Mouse (Mus musculus): ENCODE results near the gene Wdr18. TPM values are rescaled to one million over a fixed set of nuclear protein-coding genes. Genes with fewer than 3 reads are reported as not detected.

The Wdr18 gene
- polyA plus RNA-seq (2012; rRNA removed) = 29.6 and 40.8 TPM in 2 replicates

GRCm38 (mm10) chr10:79959847-79960601 lies at the start of gene Wdr18:
TSS of gene Wdr18 (plus strand) at chr10:79960152.
- DNase-seq (ENCODE audit: low read depth, low spot score) = peak; percentile 98
- WGBS = under 1% methylated on average over 61 of the region's 61 CpGs

GRCm38 (mm10) chr10:79910556-79910955 lies 49.4 kb upstream of the Wdr18 start, which contains the start of gene Gm26602:
TSS of gene Gm26602 (plus strand) at chr10:79910856.
- 94% methylated on average over 4 of the region's 4 CpGs for WGBS
- DNase-seq (ENCODE audit: low read depth, low spot score) = no peak

- DNase-seq (ENCODE audit: low read depth, low spot score) = no peak
- 72% methylated on average over 20 of the region's 20 CpGs for WGBS
These were observed 47.5 kb upstream of the Wdr18 start for GRCm38 (mm10) chr10:79912412-79912811.

GRCm38 (mm10) chr10:79914131-79914947 lies 45.6 kb upstream of the Wdr18 start:
- WGBS = 36% methylated on average over 11 of the region's 11 CpGs
- DNase-seq (ENCODE audit: low read depth, low spot score) = no peak

GRCm38 (mm10) chr10:79914948-79915596 lies 44.9 kb upstream of the Wdr18 start:
- no peak for DNase-seq (ENCODE audit: low read depth, low spot score)
- 21% methylated on average over 7 of the region's 7 CpGs for WGBS

- WGBS = 5% methylated on average over 8 of the region's 8 CpGs
- no peak for DNase-seq (ENCODE audit: low read depth, low spot score)
These were observed 43.9 kb upstream of the Wdr18 start for GRCm38 (mm10) chr10:79916081-79916480.

GRCm38 (mm10) chr10:79916808-79917531 lies 43.0 kb upstream of the Wdr18 start, which contains the start of gene Kiss1r:
TSS of gene Kiss1r (plus strand) at chr10:79916971.
- WGBS = 2% methylated on average over 42 of the region's 42 CpGs
- DNase-seq (ENCODE audit: low read depth, low spot score) = no peak

DNA sequence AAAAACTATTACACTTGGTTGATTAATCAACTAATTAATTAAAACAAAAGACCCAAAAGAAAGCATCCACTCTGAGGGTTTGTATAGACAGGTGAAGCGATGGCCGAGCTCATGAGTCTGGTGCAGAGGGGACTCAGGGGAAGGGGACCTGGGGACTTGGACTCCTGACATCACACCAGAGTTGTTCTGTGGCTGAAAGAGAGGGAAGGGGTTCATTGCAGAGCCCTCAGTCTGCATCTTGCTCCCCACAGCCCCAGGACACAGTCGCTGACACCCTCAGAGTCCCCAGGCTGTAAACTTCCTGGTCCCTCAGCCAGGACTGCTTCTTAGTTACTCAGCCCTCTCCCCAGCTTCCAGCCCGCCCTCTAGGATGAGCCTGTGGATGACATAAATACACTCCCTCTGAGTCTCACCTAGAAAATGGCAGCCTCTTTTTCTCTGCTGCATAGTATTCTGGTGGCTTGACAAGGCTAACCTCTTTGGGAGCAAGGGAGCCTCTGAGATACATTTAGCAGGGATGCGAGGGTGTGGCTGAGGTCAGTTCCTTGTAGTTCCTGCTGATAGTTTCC lies 42.3 kb upstream of the Wdr18 start:
- DNase-seq (ENCODE audit: low read depth, low spot score) = no peak
- WGBS = 80% methylated on average over 5 of the region's 5 CpGs

GRCm38 (mm10) chr10:79918231-79919078 lies 41.5 kb upstream of the Wdr18 start:
- WGBS = 62% methylated on average over 35 of the region's 35 CpGs
- no peak for DNase-seq (ENCODE audit: low read depth, low spot score)

DNA sequence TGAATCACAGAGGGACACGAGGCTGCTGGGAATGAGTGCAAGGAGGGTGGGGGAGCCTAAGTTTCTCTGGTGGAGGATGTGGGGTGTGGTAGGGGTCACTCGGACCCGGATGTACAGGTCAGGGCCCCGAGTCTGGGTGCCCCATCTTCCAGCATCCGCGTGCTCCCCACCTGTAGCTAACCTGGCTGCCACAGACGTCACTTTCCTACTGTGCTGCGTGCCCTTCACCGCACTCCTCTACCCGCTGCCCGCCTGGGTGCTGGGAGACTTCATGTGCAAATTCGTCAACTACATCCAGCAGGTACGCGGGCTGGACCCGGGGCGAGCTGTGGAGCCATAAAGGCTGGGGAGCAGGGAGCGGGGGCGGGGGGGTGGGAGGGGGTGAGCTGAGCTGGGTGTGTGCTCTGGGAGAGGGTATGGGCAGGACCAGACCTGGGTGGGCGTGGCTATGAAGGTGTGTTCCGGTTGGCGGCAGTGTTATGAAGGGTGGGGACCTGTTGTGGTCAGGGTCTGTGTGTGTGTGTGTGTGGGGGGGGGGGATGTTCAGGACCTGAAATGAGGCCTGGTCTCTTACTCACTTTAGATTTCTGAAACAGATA lies 40.6 kb upstream of the Wdr18 start:
- DNase-seq (ENCODE audit: low read depth, low spot score) = no peak
- WGBS = 20% methylated on average over 21 of the region's 21 CpGs

DNA sequence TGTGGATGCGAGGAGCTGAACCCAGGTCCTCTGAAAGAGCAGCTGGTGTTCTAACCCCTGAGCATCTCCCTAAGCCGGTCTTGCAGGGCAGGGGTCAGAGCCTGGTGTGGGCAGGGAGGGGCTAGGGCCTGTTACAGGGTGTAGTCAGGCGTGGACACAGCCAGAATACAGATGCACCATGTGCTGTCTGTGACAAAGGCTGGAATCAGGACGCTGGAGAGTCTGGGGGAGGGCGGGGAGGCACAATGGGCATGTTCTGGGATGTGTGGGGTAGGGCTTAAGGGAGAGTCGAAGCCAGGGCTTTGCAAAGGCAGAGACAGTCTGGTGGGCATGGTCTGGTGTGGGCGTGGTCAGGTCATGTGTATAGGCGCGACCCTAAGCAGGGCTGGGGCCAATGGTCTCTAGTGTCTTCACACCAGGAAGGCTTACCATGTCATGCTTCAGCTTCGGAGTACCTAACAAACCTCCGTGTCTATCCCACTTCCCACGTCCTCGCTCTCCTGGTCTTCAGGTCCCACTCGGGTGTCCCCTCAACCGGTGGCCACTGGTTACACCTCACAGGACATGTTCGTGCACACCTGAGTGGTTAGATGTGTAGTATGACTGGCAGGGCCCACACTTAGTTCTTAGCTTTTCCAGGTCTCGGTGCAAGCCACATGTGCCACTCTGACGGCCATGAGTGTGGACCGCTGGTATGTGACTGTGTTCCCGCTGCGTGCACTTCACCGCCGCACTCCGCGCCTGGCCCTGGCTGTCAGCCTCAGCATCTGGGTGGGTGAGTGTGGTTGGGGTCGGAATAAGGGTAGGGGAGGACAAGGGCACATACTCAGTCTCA lies 39.7 kb upstream of the Wdr18 start:
- WGBS = 44% methylated on average over 26 of the region's 26 CpGs

DNA sequence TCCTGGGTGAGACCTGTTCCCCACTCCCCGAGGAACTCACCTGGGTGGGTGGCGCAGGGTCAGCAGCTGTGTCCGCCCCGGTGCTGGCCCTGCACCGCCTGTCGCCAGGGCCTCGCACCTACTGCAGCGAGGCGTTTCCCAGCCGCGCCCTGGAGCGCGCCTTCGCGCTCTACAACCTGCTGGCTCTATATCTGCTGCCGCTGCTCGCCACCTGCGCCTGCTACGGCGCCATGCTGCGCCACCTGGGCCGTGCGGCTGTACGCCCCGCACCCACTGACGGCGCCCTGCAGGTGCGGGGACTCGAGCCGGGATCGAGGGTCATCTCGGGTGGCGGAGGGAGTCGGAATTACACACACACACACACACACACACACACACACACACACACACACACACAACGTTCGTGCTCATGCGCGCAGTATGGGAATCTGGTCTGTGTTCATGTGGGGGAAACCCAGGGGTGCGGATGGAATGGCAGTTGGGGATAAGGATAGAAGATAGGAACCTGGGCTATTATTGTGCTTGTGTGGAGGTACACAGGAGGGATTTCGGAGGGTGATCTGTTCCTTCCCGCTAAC lies 38.9 kb upstream of the Wdr18 start, which contains the start of gene R3hdm4:
Gene R3hdm4, minus strand, starts transcription at position 251 of the 578 bp plus-strand sequence.
- no peak for DNase-seq (ENCODE audit: low read depth, low spot score)
- 10% methylated on average over 41 of the region's 41 CpGs for WGBS

More for the DNA sequence above, 39.7 kb upstream of the Wdr18 start:
- DNase-seq (ENCODE audit: low read depth, low spot score) = no peak

GRCm38 (mm10) chr10:79921572-79921971 lies 38.4 kb upstream of the Wdr18 start:
- DNase-seq (ENCODE audit: low read depth, low spot score) = no peak
- WGBS = 29% methylated on average over 34 of the region's 34 CpGs

DNA sequence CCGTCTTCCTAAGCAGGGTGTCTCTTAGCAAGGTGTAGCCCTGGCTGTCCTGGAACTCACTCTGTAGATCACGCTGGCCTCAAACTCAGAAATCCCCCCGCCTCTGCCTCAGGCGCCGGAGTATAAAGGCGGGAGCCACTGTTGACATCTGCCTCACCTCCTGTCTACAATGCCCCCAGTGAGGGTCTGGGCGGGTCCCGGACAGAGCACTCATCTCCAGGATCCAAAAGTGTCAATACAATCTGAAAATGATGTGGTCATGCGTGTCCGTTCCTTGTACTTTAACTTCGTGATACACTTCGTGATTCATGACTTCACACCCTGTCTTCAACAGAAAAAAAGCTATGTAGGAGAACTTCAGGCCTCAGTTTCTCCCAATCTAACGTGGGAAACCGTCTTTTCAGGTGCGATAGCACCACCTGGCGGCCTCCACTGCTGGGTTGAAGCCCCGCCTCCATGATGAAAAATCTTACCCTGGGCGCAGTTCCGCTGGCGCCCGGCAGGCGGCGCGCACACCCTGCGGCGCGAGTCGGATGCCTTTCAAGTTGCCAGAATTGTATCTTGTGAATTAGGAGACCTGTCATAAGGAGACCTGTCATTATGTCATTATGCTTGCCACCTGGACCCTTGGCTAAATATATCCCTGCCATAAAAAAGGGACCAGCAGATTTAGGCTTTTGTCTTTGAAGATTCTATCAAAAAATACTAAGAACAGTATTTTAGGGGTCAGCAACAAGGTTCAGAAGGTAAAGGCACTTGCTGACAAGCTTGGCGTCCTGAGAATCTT lies 34.8 kb upstream of the Wdr18 start:
- no peak for DNase-seq (ENCODE audit: low read depth, low spot score)
- 12% methylated on average over 29 of the region's 29 CpGs for WGBS

- DNase-seq (ENCODE audit: low read depth, low spot score) = no peak
- 4% methylated on average over 15 of the region's 15 CpGs for WGBS
These were observed 34.0 kb upstream of the Wdr18 start for GRCm38 (mm10) chr10:79925785-79926490.
